ENCODE assay signal across 27 mouse cellular contexts in the genomic region with DNA sequence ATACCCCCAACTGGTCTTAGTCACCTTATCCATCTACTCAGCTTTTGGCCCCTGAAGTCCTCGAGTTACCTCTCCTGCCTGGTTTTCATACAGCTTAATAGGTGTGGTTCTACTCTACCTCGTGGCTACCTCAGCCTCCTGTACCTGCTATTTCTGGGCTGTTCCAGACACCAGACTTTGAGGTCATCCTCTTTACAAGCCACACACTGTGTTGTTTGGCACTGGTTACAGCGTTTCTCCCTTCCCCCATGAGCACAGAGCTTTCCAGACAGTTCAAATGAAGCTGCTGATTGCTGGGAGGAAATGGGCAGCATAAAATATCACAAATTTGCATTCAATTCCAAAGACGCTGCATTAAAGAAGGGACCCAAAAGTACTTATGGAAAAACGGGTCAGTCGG.
"Had no signal": no experiment of that assay in that cellular context is flagged by ENCODE, and none has a peak within 500 bp of the region (broad histone marks: within the 10 kb centered on the region; RNA-seq: fewer than 3 reads in every experiment).

No protein-coding gene starts in this region.

- DNase-seq: cerebellum, adult 2 months; cerebellum, adult 8-10 months; cerebellum, adult 9-10 months; cerebellum, adult 9-11 months; cerebellum, postnatal 10 days; cerebellum, postnatal 14 days; cerebellum, postnatal 25 days; cerebellum, postnatal 36 days; embryo, embryonic 11 days; forebrain, postnatal 0 days; gastrocnemius, adult 2 months; gastrocnemius, postnatal 10 days; gastrocnemius, postnatal 14 days; gastrocnemius, postnatal 25 days; gastrocnemius, postnatal 36 days; heart, adult 2 months had no signal

- H3K27me3 ChIP-seq: embryonic facial prominence, embryonic 12.5 days; embryonic facial prominence, embryonic 13.5 days; embryonic facial prominence, embryonic 15.5 days; forebrain, embryonic 12.5 days; forebrain, embryonic 13.5 days; forebrain, embryonic 15.5 days had no signal

- H3K4me2 ChIP-seq: embryonic facial prominence, embryonic 12.5 days; embryonic facial prominence, embryonic 13.5 days; embryonic facial prominence, embryonic 15.5 days; forebrain, embryonic 12.5 days; forebrain, embryonic 13.5 days; forebrain, embryonic 15.5 days had no signal

- H3K27ac ChIP-seq: embryonic facial prominence, embryonic 10.5 days; embryonic facial prominence, embryonic 12.5 days; embryonic facial prominence, embryonic 13.5 days; embryonic facial prominence, embryonic 15.5 days; forebrain, embryonic 10.5 days; forebrain, embryonic 12.5 days; forebrain, embryonic 13.5 days; forebrain, embryonic 15.5 days; gastrocnemius, adult 2 months; heart, adult 2 months had no signal

- H3K9ac ChIP-seq: embryonic facial prominence, embryonic 12.5 days; embryonic facial prominence, embryonic 13.5 days; embryonic facial prominence, embryonic 15.5 days; forebrain, embryonic 12.5 days; forebrain, embryonic 13.5 days; forebrain, embryonic 15.5 days; forebrain, postnatal 0 days had no signal

- H3K36me3 ChIP-seq: embryonic facial prominence, embryonic 12.5 days; embryonic facial prominence, embryonic 13.5 days; forebrain, embryonic 12.5 days; forebrain, embryonic 15.5 days had no signal

- H3K9me3 ChIP-seq: embryonic facial prominence, embryonic 10.5 days; embryonic facial prominence, embryonic 12.5 days; embryonic facial prominence, embryonic 13.5 days; embryonic facial prominence, embryonic 15.5 days; forebrain, embryonic 10.5 days; forebrain, embryonic 12.5 days; forebrain, embryonic 13.5 days; forebrain, embryonic 15.5 days had no signal

- H3K4me3 ChIP-seq: embryonic facial prominence, embryonic 10.5 days; embryonic facial prominence, embryonic 12.5 days; embryonic facial prominence, embryonic 13.5 days; embryonic facial prominence, embryonic 15.5 days; erythroblast, embryonic 14.5 days; forebrain, embryonic 10.5 days; forebrain, embryonic 12.5 days; forebrain, embryonic 13.5 days; forebrain, embryonic 15.5 days; gastrocnemius, adult 2 months; heart, adult 2 months had no signal

- ATAC-seq: forebrain, embryonic 13.5 days; forebrain, embryonic 14.5 days; forebrain, embryonic 15.5 days; forebrain, embryonic 16.5 days; forebrain, postnatal 0 days had no signal
